Mouse (Mus musculus): ENCODE data around the gene Sertad3.

DNA sequence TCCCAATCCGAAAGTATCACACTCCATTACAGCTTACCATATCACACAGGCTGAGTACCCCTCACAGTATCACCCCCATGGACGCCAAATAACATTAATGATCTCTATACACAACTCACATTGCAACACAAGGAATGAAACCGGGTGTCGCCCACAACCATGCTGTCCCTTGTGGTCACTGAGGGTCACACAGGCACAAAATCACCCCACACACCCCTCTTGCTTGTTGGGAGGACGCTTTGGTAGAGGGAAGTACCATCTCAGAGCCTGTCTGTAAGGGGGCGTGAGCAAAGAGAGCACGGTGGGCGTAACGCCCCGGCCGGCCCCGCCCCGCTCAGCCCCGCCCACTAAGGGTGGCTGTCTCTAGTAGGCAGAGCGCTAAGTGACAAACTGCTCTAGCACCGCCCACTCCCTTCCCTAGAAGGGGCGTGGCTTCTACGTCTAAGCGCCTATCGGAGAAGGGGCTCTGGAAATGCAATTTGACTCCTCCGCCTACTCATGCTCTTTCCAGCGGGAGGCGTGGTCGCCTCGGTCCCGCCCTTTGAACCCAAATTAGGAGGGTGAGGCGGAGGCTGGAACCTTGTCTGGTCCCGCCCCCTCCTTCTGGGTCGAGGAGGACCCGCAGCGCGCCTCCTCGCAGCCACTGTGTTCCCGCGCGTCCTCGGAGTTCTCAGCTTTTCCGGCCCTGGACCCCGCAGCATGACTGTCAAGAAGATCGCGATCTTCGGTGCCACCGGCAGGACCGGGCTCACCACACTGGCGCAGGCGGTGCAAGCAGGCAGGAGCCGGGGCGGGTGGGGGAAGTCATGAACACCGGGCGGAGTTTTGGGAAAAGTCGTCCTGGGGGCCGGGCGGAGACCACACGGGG lies 25.9 kb upstream of the Sertad3 start, which contains the start of the genes Sptbn4 and Blvrb:
- TF ChIP-seq CTCF (IDR thresholded peaks at IDR 0.05; ENCODE audit: low read depth) (peak; percentile 55), EP300 (optimal IDR thresholded peaks at IDR 0.05) (no peak)
